Mouse (Mus musculus): ENCODE results near the gene Tmem86a. TPM values are rescaled to one million over a fixed set of nuclear protein-coding genes. Genes with fewer than 3 reads are reported as not detected.

Tmem86a gene
- 14.1 and 25.7 TPM in 2 replicates for polyA plus RNA-seq (2012; rRNA removed)

DNA sequence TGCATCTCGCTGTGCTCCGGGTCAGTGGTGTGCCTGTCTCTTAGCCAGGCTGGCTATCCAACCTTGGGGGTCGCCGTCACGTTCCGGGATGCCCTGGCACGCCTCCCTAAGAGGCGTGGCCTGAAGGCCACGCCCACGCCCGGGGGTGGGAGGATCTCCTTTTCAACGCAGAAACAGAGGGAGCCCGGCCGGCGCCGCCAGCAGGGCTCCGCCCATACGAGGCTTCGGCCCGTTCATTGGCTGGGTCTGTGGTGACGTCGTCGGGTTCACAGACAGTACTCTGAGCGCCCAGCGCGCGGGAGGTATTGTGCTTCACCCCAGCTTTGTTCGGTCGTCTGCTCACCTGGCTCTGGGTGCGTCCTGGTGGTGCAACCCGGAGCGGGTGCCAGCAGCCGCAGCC, at the start of gene Tmem86a:
Tmem86a (plus strand) TSS at position 236 of the 400 bp plus-strand sequence.

DNA sequence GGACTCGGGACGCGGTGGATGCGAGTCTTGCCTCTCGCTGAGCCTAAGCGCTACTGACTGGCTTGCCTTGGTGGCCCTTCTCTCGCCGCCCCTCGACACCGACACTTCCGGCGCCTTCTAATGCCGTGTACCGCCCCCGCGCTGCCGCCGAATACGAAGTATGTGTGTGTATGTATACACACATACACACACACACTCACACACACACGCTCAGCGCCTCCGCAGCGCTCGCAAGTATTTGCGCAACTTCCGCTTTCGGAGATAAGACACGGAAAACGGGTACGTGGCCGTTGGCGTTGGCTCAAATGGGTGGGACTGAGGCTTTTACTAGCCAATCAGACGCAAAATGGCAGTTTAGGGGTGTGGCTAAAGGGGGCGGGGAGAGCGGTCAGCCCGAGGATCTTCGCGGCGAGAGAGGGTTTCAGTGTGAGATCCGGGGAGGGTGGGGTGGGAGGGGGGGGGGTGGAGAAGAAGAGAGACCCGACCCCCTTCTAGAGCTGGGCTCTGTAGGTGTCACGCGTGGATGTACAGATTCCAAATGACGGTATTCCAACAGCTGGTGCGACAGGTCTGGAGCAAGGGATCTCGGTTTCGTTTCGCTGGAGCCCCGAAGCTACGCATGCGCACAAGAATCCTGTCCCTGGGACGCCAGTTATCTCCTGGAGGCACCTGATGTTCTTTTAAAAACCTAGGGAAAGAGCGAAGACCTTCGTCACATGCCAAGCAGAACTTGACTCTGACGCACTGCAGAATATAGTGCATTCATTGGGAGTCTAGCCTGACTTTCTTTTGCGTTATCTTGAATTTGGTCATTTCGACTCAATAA, 42.0 kb upstream of the Tmem86a start, which contains the start of gene Spty2d1:
Spty2d1 (minus strand) TSS at position 244 of the 826 bp plus-strand sequence.

Other genes starting within 250 kb of the Tmem86a start
- 354 and 498 TPM in 2 replicates for gene Ldha, start 209.1 kb upstream of the Tmem86a start, polyA plus RNA-seq (2012; rRNA removed)
- 0.08 TPM in 1 of 2 replicates, not detected in the other for gene Ldhc, start 189.4 kb upstream of the Tmem86a start, polyA plus RNA-seq (2012; rRNA removed)
- gene Tsg101, start 130.6 kb upstream of the Tmem86a start, polyA plus RNA-seq (2012; rRNA removed), result 70.9 and 76.8 TPM in 2 replicates
- gene Uevld, start 92.1 kb upstream of the Tmem86a start, polyA plus RNA-seq (2012; rRNA removed), result 0.48 and 0.62 TPM in 2 replicates
- gene Gm9999, start 67.0 kb upstream of the Tmem86a start, polyA plus RNA-seq (2012; rRNA removed), result not detected in 2 replicates
- 1.4 TPM in 2 replicates for gene Spty2d1, start 42.2 kb upstream of the Tmem86a start, polyA plus RNA-seq (2012; rRNA removed)
- gene Ptpn5, start 83.1 kb downstream of the Tmem86a start, polyA plus RNA-seq (2012; rRNA removed), result 0.11 and 0.17 TPM in 2 replicates
- gene Mrgpra6, start 154.3 kb downstream of the Tmem86a start, polyA plus RNA-seq (2012; rRNA removed), result not detected in 2 replicates
- gene Mrgpra9, start 202.2 kb downstream of the Tmem86a start, polyA plus RNA-seq (2012; rRNA removed), result 0.09 and 0.13 TPM in 2 replicates

Measured in stomach, adult 2 months (tissue).